Mouse (Mus musculus) limb, embryonic 14.5 days (tissue): ENCODE measurements around the gene E130309D02Rik. TPM values are rescaled to one million over a fixed set of nuclear protein-coding genes. Genes with fewer than 3 reads are reported as not detected.

Experiments
- ATAC-seq: fragments of 200-750 bp; cut with Nextera tagmentation; 2 replicates; pipeline ENCODE4 v1.8.0; 2017; ENCODE audit warnings: low read depth, moderate number of reproducible peaks, moderate TSS enrichment; ENCODE audit not compliant: low FRiP score
- DNase-seq: peaks from one replicate; pipeline ENCODE4 v3.0.0-alpha.2; 2015; ENCODE audit warnings: low spot score
- H3K27ac ChIP-seq: fragments of 300-500 bp; sonication (generic); replicated peaks from 2 replicates; pipeline ENCODE4 v1.5.1; 2014; ENCODE audit warnings: low read depth, mild to moderate bottlenecking, low read length, moderate library complexity, mixed read lengths
- H3K27me3 ChIP-seq: fragments of 300-500 bp; sonication (generic); 2 replicates; pipeline ENCODE4 v1.6.1; 2014; ENCODE audit warnings: low read length, mixed read lengths; ENCODE audit not compliant: control insufficient read depth, insufficient read depth
- H3K36me3 ChIP-seq: fragments of 300-500 bp; sonication (generic); 2 replicates; pipeline ENCODE4 v1.6.1; 2014; ENCODE audit warnings: mild to moderate bottlenecking, low read length, moderate library complexity, mixed read lengths; ENCODE audit not compliant: control insufficient read depth, insufficient read depth
- H3K4me1 ChIP-seq: fragments of 300-500 bp; sonication (generic); 2 replicates; pipeline ENCODE4 v1.6.1; 2014; ENCODE audit warnings: antibody characterized with exemption, low read length, mixed read lengths; ENCODE audit not compliant: control insufficient read depth, insufficient read depth
- H3K4me2 ChIP-seq: fragments of 300-500 bp; sonication (generic); replicated peaks from 2 replicates; pipeline ENCODE4 v1.6.1; 2014; ENCODE audit warnings: low read depth, mild to moderate bottlenecking, low read length, moderate library complexity; ENCODE audit not compliant: severe bottlenecking
- H3K4me3 ChIP-seq: fragments of 300-500 bp; sonication (generic); replicated peaks from 2 replicates; pipeline ENCODE4 v1.5.1; 2014; ENCODE audit warnings: low read length
- H3K9ac ChIP-seq: fragments of 300-500 bp; sonication (generic); 2 replicates; pipeline ENCODE4 v1.6.1; 2014; ENCODE audit warnings: mild to moderate bottlenecking, low read depth, low read length, moderate library complexity; ENCODE audit not compliant: severe bottlenecking
- H3K9me3 ChIP-seq: fragments of 300-500 bp; sonication (generic); 2 replicates; pipeline ENCODE4 v1.6.1; 2016; ENCODE audit warnings: low read length; ENCODE audit not compliant: control insufficient read depth
- POLR2A ChIP-seq: fragments of 200-500 bp; IDR thresholded peaks from 2 replicates; pipeline ENCODE4 v1.8.0; 2012; ENCODE audit warnings: inconsistent platforms, mild to moderate bottlenecking, moderate library complexity, borderline replicate concordance; ENCODE audit not compliant: insufficient read depth, insufficient read length; ENCODE audit errors: extremely low read depth
- WGBS: fragments of 180-500 bp; shearing (Covaris S2); extraction: QIAGEN DNeasy Blood & Tissue Kit; methylation state at CpG from one replicate; pipeline ENCODE4 v1.1.7; 2014; 5-methylcytosine and 5-hydroxymethylcytosine counted together
- polyA plus RNA-seq, 2 experiments: library from polyadenylated mRNA; depleted of rRNA in 1 of 2; stranded (reverse) in 1 of 2; unstranded in 1 of 2; fragments of >200 nt; fragmentation: Nextera tagmentation in 1 of 2; extraction: Ambion mirVana in 1 of 2; gene quantifications; 2 replicates each; pipeline versions ENCODE4 v1.2.1 to v1.2.3; 2012 to 2014

Gene E130309D02Rik
- polyA plus RNA-seq, 2 experiments, result 25.2 to 29.2 TPM

DNA sequence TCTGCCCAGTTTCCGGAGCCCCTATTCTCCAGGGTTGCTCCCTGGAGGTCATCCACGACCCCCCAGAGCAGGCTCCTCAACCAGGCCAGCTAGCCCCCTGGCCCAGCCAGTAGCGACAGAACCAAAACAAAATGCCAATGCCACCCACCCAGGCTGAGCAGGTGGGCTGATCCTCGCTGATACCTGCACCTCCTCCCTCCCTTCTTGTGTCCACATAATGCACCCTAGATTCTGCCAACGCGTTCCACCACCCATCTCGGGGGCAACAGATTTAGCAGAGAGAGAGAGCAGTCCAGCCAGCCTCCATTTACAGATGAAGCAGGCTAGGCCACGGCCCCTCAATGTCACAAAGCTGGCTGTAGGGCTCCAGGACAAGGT, 46.2 kb downstream of the E130309D02Rik start:
- H3K9ac ChIP-seq, result peak overlapping the region; percentile 86

GRCm38 (mm10) chr5:143266794-143267193, 48.4 kb downstream of the E130309D02Rik start:
- Histone ChIP-seq H3K4me3 (no peak overlapping the region), H3K27me3 (no peaks in the 10 kb centered on the region), H3K9ac (no peak overlapping the region), H3K4me1 (peaks cover 15% of the 10 kb centered on the region), H3K36me3 (peaks cover 28% of the 10 kb centered on the region), H3K27ac (no peak overlapping the region), H3K9me3 (no peaks in the 10 kb centered on the region), H3K4me2 (no peak overlapping the region)
- ATAC-seq, result no peak
- no peak for DNase-seq
- TF ChIP-seq POLR2A, result no peak
- 85% methylated on average over 6 of the region's 6 CpGs for WGBS

More for the DNA sequence above, 46.2 kb downstream of the E130309D02Rik start:
- Histone ChIP-seq H3K27ac (0 out of 2 replicates have a peak overlapping the region, but pooled peaks have one; percentile 33), H3K4me1 (peaks cover 15% of the 10 kb centered on the region), H3K4me2 (peak overlapping the region; percentile 83), H3K36me3 (peaks cover 8% of the 10 kb centered on the region), H3K9me3 (no peaks in the 10 kb centered on the region), H3K27me3 (no peaks in the 10 kb centered on the region), H3K4me3 (peak overlapping the region; percentile 91)
- WGBS, result 28% methylated on average over 8 of the region's 8 CpGs
- no peak for TF ChIP-seq POLR2A
- ATAC-seq (no peak), DNase-seq (no peak)

DNA sequence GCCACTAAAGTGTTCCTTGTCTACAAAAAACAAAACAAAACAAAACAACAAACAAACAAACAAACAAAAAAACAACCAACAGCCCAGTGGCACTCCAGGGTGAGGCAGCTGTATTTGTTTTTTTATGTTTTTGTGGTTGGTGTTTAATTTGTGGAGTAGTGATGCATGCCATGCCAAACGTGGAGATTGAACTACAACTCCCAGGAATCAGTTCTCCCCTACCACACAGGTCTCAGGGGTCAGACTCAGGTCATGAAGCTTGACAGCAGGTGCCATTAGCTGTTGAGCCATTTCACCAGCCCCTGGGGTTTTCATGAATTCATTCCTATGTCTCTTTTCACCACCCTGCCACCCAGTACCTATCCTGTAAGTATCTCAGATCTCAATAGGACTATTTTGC, 49.8 kb downstream of the E130309D02Rik start:
- Histone ChIP-seq H3K9me3 (no peaks in the 10 kb centered on the region), H3K4me1 (peaks cover 9% of the 10 kb centered on the region), H3K9ac (no peak overlapping the region), H3K4me2 (no peak overlapping the region), H3K4me3 (no peak overlapping the region), H3K27ac (no peak overlapping the region), H3K36me3 (peaks cover 33% of the 10 kb centered on the region), H3K27me3 (no peaks in the 10 kb centered on the region)
- DNase-seq, result no peak
- 48% methylated on average over 1 of the region's 1 CpGs for WGBS
- no peak for ATAC-seq
- no peak for TF ChIP-seq POLR2A

DNA sequence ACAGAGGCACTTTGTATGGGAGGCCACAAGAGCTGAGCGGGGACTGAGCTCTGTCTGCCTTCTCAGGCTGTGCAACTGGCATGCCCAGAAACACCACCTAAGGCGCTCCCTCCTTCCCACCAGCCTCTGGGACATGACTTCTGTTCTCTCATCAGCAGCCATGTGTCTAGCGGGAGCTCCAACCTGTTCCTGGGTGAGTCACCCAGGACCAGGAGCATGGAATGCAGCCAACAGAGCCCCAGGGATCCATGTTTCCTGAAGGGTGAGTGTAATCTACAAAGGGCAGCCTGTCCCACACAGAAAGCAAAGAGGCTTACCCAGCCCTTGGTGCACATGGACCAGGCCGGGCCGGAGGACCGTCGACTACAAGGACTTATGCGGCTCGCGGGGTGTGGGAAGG, 50.5 kb downstream of the E130309D02Rik start:
- H3K4me2 ChIP-seq, result no peak overlapping the region
- TF ChIP-seq POLR2A, result no peak
- no peaks in the 10 kb centered on the region for H3K27me3 ChIP-seq
- ATAC-seq (no peak), DNase-seq (no peak)
- H3K9me3 ChIP-seq, result no peaks in the 10 kb centered on the region
- H3K4me1 ChIP-seq, result peaks cover 6% of the 10 kb centered on the region; the same call in 1 of the 2 replicates
- no peak overlapping the region for H3K4me3 ChIP-seq
- WGBS, result 96% methylated on average over 10 of the region's 10 CpGs
- H3K27ac ChIP-seq, result no peak overlapping the region
- peaks cover 34% of the 10 kb centered on the region for H3K36me3 ChIP-seq
- H3K9ac ChIP-seq, result no peak overlapping the region

GRCm38 (mm10) chr5:143261636-143262035, 53.5 kb downstream of the E130309D02Rik start:
- H3K4me2 ChIP-seq, result no peak overlapping the region
- peaks cover 52% of the 10 kb centered on the region for H3K36me3 ChIP-seq
- H3K9ac ChIP-seq, result no peak overlapping the region
- no peak for TF ChIP-seq POLR2A
- H3K27ac ChIP-seq, result no peak overlapping the region
- no peak for DNase-seq
- no peaks in the 10 kb centered on the region for H3K9me3 ChIP-seq
- no peak for ATAC-seq
- peaks cover 16% of the 10 kb centered on the region for H3K27me3 ChIP-seq
- 93% methylated on average over 8 of the region's 8 CpGs for WGBS
- H3K4me1 ChIP-seq, result no peaks in the 10 kb centered on the region
- H3K4me3 ChIP-seq, result no peak overlapping the region

DNA sequence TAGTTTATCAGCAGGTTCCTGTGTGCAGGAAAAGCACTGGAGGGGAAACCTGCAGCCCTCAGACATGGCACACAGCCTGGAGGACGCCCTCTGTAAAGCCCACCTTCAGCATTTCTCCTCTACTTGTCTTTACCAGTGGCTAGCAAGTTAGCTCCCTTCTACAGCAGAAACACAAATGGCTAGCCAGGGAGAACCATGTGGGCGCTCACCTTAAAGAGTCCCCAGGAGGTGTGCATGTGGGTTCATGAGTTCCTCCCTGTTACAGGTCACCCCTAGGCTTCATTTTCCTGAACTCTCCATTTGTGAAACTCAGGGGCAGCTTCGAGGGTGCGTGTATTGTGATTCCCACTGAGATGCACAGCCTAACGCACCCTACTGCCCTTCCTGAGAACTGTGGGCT, 59.4 kb downstream of the E130309D02Rik start:
- no peak for DNase-seq
- Histone ChIP-seq H3K4me1 (peaks cover 13% of the 10 kb centered on the region), H3K36me3 (peaks cover 75% of the 10 kb centered on the region), H3K9me3 (no peaks in the 10 kb centered on the region), H3K27me3 (peaks cover 67% of the 10 kb centered on the region), H3K4me3 (no peak overlapping the region), H3K4me2 (no peak overlapping the region), H3K9ac (no peak overlapping the region), H3K27ac (no peak overlapping the region)
- no peak for TF ChIP-seq POLR2A
- ATAC-seq, result no peak
- WGBS, result 83% methylated on average over 5 of the region's 5 CpGs
